Mouse (Mus musculus): ENCODE results near the gene Usp43.

Usp43 gene

DNA sequence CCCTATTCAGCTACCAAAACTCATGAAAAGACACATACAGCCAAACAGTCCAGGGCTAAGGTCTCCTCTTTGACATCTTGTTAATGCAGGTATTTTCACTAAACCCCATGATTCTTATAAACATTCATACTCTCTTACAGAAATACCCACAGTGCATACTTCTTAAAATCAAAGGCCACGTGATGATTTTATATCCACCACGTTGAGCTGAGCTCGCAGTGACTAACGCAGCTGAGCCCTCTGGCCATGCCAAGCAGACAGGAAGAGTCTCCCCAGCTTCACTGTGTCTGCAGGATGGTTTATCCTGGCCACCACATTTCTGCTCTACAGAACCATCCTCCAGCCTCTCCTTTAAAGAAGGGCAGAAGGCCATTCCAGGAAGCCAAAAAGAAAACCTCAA, 18.2 kb downstream of the Usp43 start:
- no peak for DNase-seq (ENCODE audit: low read depth, low spot score)

GRCm38 (mm10) chr11:67897064-67897560, 24.8 kb downstream of the Usp43 start:
- DNase-seq (ENCODE audit: low read depth, low spot score), result peak; percentile 64

DNA sequence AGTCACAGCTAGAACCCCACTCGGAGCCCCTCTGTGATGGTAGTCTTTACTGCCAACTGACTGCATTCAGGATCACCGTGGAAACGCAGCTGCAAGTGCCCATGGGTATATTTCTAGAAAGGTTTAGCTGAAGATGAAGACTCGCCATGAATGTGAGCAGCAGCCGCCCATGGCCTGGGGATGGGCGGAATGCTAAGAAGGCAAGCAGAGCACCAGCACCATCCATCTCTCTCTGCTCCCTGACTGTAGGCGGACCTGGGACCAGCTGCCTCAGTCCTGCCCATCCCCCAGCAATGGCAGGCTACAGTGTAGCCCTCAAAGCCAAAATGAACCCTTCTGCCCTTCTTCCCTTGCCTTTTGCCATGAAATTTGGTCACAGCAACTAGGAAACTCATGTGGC, 26.3 kb downstream of the Usp43 start:
- peak; percentile 18 for DNase-seq (ENCODE audit: low read depth, low spot score)

DNA sequence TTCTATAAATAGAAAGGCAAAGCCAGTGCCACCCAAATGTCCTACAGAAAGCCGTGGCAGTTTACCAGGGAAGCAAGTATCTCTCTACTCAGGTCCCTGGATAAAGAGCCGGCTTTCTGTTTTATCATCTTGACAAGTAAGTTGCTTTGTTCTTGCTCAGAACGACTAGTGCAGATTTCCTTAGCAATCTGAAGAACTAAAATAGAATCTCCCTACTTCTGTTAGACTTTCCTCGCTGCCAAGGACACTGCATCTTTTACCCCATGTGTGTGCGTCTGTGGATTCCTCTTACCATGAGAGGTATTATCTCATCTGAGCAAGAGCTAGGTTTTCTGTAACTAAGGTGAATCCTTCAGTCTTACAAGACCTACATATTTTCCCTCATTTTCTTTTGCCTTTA, 33.4 kb downstream of the Usp43 start:
- no peak for DNase-seq (ENCODE audit: low read depth, low spot score)

- DNase-seq (ENCODE audit: low read depth, low spot score), result no peak
Measured at GRCm38 (mm10) chr11:67885921-67886320, 36.0 kb downstream of the Usp43 start.

GRCm38 (mm10) chr11:67865521-67866197, 56.3 kb downstream of the Usp43 start:
- DNase-seq (ENCODE audit: low read depth, low spot score), result no peak

DNA sequence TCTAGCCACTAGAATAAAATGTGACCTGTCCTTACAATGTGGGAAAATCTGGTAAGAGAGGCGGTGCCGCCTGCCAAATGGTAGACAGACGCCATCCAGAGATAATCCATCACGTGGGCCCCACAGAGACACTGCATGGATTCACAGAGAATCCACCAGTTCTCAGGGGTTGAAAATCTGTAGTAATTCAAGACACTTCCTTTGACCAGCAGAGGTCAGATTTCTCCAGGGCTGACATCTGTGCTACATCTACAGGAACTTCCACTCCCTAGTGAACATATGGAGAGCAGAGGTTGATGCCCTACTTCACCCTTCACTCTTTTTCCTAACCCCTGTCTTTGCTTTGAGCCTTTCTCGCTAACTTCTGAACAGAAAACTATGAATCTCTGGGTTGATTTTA, 56.9 kb downstream of the Usp43 start:
- no peak for DNase-seq (ENCODE audit: low read depth, low spot score)

DNA sequence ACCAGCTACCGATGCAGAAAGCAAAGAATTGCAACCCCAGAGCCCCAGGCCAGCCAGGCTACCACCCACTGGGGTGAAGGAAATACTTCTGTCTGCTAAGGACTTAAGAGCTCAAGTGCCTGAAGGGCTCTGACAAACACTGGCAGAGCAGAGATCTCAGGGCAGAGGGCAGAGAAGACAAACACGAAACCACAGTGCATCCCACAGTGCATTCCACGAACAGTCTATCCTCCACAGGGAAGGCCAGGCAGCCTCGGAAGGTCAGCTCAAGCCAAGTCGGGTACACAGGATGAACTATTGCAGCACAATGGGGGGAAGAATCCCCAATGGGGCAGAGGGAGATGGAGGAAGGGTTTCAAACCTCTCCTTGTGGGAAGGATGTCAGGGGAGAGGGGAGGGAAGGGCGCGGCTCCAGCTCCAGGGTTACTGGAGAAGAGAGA, 60.5 kb downstream of the Usp43 start:
- DNase-seq (ENCODE audit: low read depth, low spot score), result peak; percentile 41

- no peak for DNase-seq (ENCODE audit: low read depth, low spot score)
Measured at GRCm38 (mm10) chr11:67860743-67861398, 61.1 kb downstream of the Usp43 start.

DNA sequence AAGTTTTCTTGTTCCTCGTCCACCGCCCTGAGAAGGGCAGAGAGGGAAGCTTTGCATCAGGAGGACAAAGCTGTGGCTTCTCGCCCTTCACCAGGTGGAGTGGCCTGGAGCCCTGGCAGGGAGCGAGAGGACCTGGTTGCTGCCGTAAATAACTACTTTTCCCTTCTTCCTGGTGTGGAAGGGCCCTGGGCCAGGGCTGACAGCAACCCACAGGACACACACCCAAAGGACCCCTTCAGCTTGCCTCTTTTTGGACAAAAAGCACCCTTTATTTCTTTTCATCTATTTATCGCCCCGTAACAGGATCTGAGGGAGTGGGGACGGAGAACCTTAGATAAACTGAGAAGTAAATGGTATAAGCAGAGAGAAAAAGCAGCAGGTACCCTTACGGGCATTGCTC, 63.4 kb downstream of the Usp43 start:
- no peak for DNase-seq (ENCODE audit: low read depth, low spot score)

GRCm38 (mm10) chr11:67855035-67855434, 66.9 kb downstream of the Usp43 start:
- no peak for DNase-seq (ENCODE audit: low read depth, low spot score)

DNA sequence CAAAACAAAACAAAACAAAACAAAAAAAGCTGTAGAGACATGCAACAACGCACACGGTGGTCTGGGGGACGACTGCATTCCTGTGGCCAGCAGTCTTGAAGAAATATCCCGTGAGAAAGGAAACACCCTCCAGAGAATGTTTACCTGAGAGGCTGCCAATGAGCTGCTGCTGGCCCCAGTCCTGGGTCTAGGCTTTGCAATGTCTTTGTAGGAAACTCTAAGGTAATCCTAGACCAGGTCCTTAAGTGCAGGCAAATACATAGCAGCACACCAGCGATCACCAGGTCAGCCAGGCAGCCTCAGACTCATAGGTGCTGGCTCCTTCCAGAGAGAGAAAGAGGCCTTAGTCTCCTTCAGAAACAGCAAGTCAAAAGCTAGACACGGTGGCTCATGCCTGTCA, 68.0 kb downstream of the Usp43 start:
- no peak for DNase-seq (ENCODE audit: low read depth, low spot score)

GRCm38 (mm10) chr11:67851770-67852169, 70.2 kb downstream of the Usp43 start:
- DNase-seq (ENCODE audit: low read depth, low spot score), result no peak

DNA sequence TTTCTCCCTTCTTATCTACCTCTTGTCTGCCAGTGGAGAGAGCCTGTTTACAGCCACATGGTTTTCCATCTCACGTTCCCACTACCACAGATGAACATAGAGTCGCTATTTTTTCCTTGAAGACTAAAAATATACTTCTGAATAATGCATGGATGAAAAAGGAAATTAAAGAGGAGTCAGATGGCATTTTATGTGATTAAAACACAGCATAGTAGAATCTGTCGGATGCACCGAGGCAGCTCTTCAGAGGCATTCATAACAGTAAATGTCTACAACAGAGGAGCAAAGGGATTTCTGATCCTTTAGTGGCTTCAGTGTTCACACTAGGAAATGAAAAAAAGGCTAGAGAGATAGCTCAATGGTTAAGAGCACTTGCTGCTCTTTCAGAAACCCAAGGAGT, 76.8 kb downstream of the Usp43 start:
- no peak for DNase-seq (ENCODE audit: low read depth, low spot score)

GRCm38 (mm10) chr11:67839810-67840209, 82.1 kb downstream of the Usp43 start:
- no peak for DNase-seq (ENCODE audit: low read depth, low spot score)

- DNase-seq (ENCODE audit: low read depth, low spot score), result no peak
Measured at GRCm38 (mm10) chr11:67835408-67836078, 86.4 kb downstream of the Usp43 start.

GRCm38 (mm10) chr11:67831820-67832219, 90.1 kb downstream of the Usp43 start:
- DNase-seq (ENCODE audit: low read depth, low spot score), result no peak

DNA sequence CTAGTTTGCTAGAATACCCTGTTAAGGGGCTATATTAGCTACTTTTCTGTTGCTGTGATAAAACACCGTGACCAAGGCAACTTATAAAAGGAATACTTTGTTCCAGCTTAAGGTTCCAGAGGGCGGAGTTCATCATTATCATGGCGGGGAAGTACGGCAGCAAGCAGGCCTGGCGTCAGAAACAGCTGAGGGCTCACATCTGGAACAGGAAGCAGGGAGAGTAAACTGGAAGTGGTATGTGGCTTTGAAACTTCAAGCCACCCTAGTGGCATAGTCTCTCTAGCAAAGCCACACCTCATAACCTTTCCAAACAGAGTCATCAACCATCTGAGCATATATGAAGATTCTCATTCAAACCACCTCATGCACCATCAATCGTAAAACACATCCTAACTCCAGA, 92.4 kb downstream of the Usp43 start:
- DNase-seq (ENCODE audit: low read depth, low spot score), result no peak

DNA sequence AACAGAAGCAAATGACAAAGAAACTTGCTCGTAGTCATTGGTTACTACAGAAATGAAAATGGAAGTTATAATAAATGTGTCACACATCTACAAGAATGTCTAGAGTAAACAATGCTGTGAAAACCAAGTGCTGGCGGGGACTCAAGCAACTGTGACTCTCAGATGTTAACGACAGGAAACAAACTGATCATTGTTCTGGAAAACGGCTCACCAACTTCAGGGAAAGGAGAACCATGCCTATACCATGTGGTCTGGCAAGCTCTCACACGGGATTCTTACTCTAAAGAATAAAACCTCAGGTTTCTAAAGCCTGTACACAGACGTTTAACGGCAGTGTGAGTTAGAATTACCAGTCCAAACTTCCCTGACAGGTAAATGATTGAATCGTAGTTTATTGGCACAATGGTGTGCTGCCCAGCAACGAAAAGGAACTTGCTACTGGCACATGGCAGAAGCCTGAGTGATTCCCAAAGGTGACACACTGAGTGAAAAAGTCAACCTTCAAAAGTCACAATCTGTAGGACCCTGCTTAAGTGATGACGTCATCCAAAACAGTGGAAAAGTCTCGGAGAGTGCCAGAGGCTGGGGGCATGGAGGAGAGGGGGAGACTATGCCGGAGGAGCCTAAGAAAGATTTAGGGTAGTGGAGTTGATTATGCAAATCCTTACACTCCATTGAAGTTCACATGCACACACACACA, 93.4 kb downstream of the Usp43 start:
- DNase-seq (ENCODE audit: low read depth, low spot score), result peak; percentile 31

- DNase-seq (ENCODE audit: low read depth, low spot score), result no peak
Measured at GRCm38 (mm10) chr11:67821560-67821959, 100.4 kb downstream of the Usp43 start.

DNA sequence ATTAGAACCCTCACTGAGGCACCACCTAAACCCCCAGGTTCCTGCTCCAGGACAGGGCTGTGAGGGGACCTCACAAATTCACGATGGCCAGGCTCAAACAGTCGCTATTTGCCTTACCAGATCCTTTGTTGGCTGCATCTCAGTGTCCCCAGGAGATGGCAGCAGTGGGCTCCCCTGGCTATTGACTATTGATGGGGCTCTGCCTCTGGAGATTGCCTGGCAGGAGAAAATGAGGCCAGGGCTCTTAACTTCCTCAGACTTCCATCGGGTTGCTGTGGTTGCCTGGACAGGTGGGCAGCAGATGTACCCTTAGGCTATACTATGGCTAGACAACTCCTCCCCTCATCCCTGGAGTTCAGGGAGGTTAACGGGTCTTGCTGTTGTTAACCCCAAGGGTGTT, 101.7 kb downstream of the Usp43 start:
- peak; percentile 67 for DNase-seq (ENCODE audit: low read depth, low spot score)

- peak; percentile 58 for DNase-seq (ENCODE audit: low read depth, low spot score)
Measured at GRCm38 (mm10) chr11:67819604-67820003, 102.3 kb downstream of the Usp43 start.
